Comparison of ENCODE assay signal across 7 mouse cellular contexts in genomic region chr7:73422223-73423113, GRCm38 (mm10). TPM values are rescaled to one million over a fixed set of nuclear protein-coding genes. Genes with fewer than 3 reads are reported as not detected.
DNase-seq lines count a peak whose midpoint lies in the region; ATAC-seq and TF ChIP-seq lines count a peak whose summit lies in the region.

No protein-coding gene starts in this region.

- no peak for ATAC-seq in embryonic facial prominence, embryonic 15.5 days (ENCODE audit: insufficient number of reproducible peaks, low FRiP score, low TSS enrichment, low read depth)

- 22% methylated on average over 12 of the region's 12 CpGs for WGBS in embryonic facial prominence, embryonic 15.5 days

- H3K27ac ChIP-seq in bone marrow macrophage, adult 2 months (ENCODE audit: insufficient read depth, low read depth, low read length), result no peak overlapping the region
- peak overlapping the region; percentile 72; the same call in 1 of the 2 replicates for H3K27ac ChIP-seq in embryonic facial prominence, embryonic 15.5 days (replicated peaks)

- TF ChIP-seq CTCF in bone marrow macrophage, adult 2 months (IDR thresholded peaks at IDR 0.05; ENCODE audit: low read depth, low read length), result peak; percentile 80

- H3K9me3 ChIP-seq in embryonic facial prominence, embryonic 15.5 days (replicated peaks), result no peaks in the 10 kb centered on the region

- H3K9ac ChIP-seq in embryonic facial prominence, embryonic 15.5 days, result no peak overlapping the region

- no peaks in the 10 kb centered on the region for H3K27me3 ChIP-seq in embryonic facial prominence, embryonic 15.5 days

- DNase-seq in MEL-GATA-1-ER (ENCODE audit: extremely low read depth, low read depth), result peak; percentile 33
- peak; percentile 84 for DNase-seq in heart, postnatal 4 days
- DNase-seq in layer of hippocampus, adult 9-11 months, result peak; percentile 90
- peak; percentile 73 for DNase-seq in lung, postnatal 25 days (ENCODE audit: low spot score)
- DNase-seq in right cerebral cortex, postnatal 14 days, result peak; percentile 75

- TF ChIP-seq POLR2A in bone marrow macrophage, adult 2 months (IDR thresholded peaks at IDR 0.05; ENCODE audit: borderline replicate concordance, low read depth, low read length), result no peak

- H3K36me3 ChIP-seq in embryonic facial prominence, embryonic 15.5 days, result peaks cover 30% of the 10 kb centered on the region

- no peak overlapping the region for H3K4me3 ChIP-seq in bone marrow macrophage, adult 2 months (ENCODE audit: insufficient read depth, low read length)
- no peak overlapping the region for H3K4me3 ChIP-seq in embryonic facial prominence, embryonic 15.5 days (replicated peaks)

- peaks cover 10% of the 10 kb centered on the region for H3K4me1 ChIP-seq in bone marrow macrophage, adult 2 months (ENCODE audit: control insufficient read depth, insufficient read depth, low read length)
- H3K4me1 ChIP-seq in embryonic facial prominence, embryonic 15.5 days, result peaks cover 53% of the 10 kb centered on the region

- no peak overlapping the region for H3K4me2 ChIP-seq in embryonic facial prominence, embryonic 15.5 days (replicated peaks)

RNA-seq across cellular contexts. Expression of gene Rgma, which starts 47.2 kb away (rescaled TPM):
- polyA plus RNA-seq in bone marrow macrophage, adult 2 months (2012; ENCODE audit: insufficient read depth, insufficient read length, missing spikeins), result not detected in 2 replicates
- polyA plus RNA-seq in embryonic facial prominence, embryonic 15.5 days (2015; fragmentation: Nextera tagmentation; extraction: Ambion mirVana), result 23.0 and 24.1 TPM in 2 replicates
- 10 to 100 TPM; 36.1 to 38.8 TPM for total RNA-seq in heart, postnatal 4 days (2021)

Comparison
In these comparisons a context has a peak if more than half of its experiments do, and no peak if none do; other contexts are left out.
1. DNase-seq: peak in every context shown above with its lines; median percentile 90 in layer of hippocampus, adult 9-11 months; 84 in heart, postnatal 4 days; 75 in right cerebral cortex, postnatal 14 days; 73 in lung, postnatal 25 days; 33 in MEL-GATA-1-ER.
2. RNA of gene Rgma, which starts 47.2 kb away (polyA plus RNA-seq): 23.0 to 24.1 TPM in embryonic facial prominence, embryonic 15.5 days; not detected in bone marrow macrophage, adult 2 months; every median in the first group is over 10 times any median in the second.